Mouse (Mus musculus): ENCODE measurements around the gene Arhgef2. TPM values are rescaled to one million over a fixed set of nuclear protein-coding genes. Genes with fewer than 3 reads are reported as not detected.
"Not testable (repeated sequence)": the region's sequence is repeated elsewhere in the genome, so short reads cannot be mapped to it uniquely, and the experiment has no call there.

Arhgef2 gene
- total RNA-seq (2014; rRNA removed), result 93.4 and 100 TPM in 2 replicates
- polyA plus RNA-seq (2015; fragmentation: Nextera tagmentation; extraction: Ambion mirVana), result 56.0 and 57.1 TPM in 2 replicates

DNA sequence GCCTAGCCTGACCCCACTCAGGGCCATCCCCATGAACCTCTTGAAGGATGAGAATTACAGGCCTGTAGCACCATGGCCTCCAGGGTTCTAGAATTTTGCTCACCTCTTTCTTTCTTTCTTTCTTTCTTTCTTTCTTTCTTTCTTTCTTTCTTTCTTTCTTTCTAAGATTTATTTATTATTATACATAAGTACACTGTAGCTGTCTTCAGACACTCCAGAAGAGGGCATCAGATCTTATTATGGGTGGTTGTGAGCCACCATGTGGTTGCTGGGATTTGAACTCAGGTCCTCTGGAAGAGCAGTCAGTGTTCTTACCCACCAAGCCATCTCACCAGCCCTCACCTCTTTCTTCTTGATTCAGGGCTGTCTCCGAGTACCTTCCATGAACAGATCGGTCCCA is at the start of gene Arhgef2:
TSS of gene Arhgef2 (plus strand) at position 301 of the 400 bp plus-strand sequence.
- H3K27ac ChIP-seq; H3K4me3 ChIP-seq (ENCODE audit: low read length); H3K36me3 ChIP-seq (ENCODE audit: insufficient read depth, low read length); H3K9me3 ChIP-seq (ENCODE audit: low read length); H3K4me1 ChIP-seq (ENCODE audit: insufficient read depth, low read length); DNase-seq (ENCODE audit: low spot score); H3K27me3 ChIP-seq (ENCODE audit: insufficient read depth, low read length); ATAC-seq; H3K9ac ChIP-seq (replicated peaks; ENCODE audit: low read length): not testable (repeated sequence)
- WGBS, result 90% methylated on average over 2 of the region's 2 CpGs
- peak within 1 kb of the TSS; percentile 63 for H3K4me2 ChIP-seq (ENCODE audit: low read depth, low read length)

GRCm38 (mm10) chr3:88556616-88557015 is 49.1 kb upstream of the Arhgef2 start:
- peaks cover 49% of the 10 kb centered on the region for H3K36me3 ChIP-seq (ENCODE audit: insufficient read depth, low read length)
- no peak overlapping the region for H3K4me2 ChIP-seq (ENCODE audit: low read depth, low read length)
- H3K27ac ChIP-seq, result no peak overlapping the region
- H3K9me3 ChIP-seq (ENCODE audit: low read length), result no peaks in the 10 kb centered on the region
- DNase-seq (ENCODE audit: low spot score), result no peak
- H3K27me3 ChIP-seq (ENCODE audit: insufficient read depth, low read length), result no peaks in the 10 kb centered on the region
- TF ChIP-seq CTCF (IDR thresholded peaks at IDR 0.05; ENCODE audit: low read depth), result no peak
- 97% methylated on average over 8 of the region's 8 CpGs for WGBS
- ATAC-seq, result no peak
- no peak overlapping the region for H3K4me3 ChIP-seq (ENCODE audit: low read length)
- 0 out of 2 replicates have a peak, but pooled peaks cover 5% of the 10 kb centered on the region for H3K4me1 ChIP-seq (ENCODE audit: insufficient read depth, low read length)
- no peak overlapping the region for H3K9ac ChIP-seq (replicated peaks; ENCODE audit: low read length)

GRCm38 (mm10) chr3:88559596-88559995 is 46.2 kb upstream of the Arhgef2 start:
- H3K9me3 ChIP-seq (ENCODE audit: low read length), result no peaks in the 10 kb centered on the region
- no peak overlapping the region for H3K27ac ChIP-seq
- WGBS, result 92% methylated on average over 9 of the region's 9 CpGs
- ATAC-seq (no peak), DNase-seq (ENCODE audit: low spot score) (no peak)
- no peak for TF ChIP-seq CTCF (IDR thresholded peaks at IDR 0.05; ENCODE audit: low read depth)
- H3K9ac ChIP-seq (replicated peaks; ENCODE audit: low read length), result no peak overlapping the region
- 0 out of 2 replicates have a peak, but pooled peaks cover 5% of the 10 kb centered on the region for H3K4me1 ChIP-seq (ENCODE audit: insufficient read depth, low read length)
- no peak overlapping the region for H3K4me3 ChIP-seq (ENCODE audit: low read length)
- no peak overlapping the region for H3K4me2 ChIP-seq (ENCODE audit: low read depth, low read length)
- H3K36me3 ChIP-seq (ENCODE audit: insufficient read depth, low read length), result peaks cover 66% of the 10 kb centered on the region
- no peaks in the 10 kb centered on the region for H3K27me3 ChIP-seq (ENCODE audit: insufficient read depth, low read length)

DNA sequence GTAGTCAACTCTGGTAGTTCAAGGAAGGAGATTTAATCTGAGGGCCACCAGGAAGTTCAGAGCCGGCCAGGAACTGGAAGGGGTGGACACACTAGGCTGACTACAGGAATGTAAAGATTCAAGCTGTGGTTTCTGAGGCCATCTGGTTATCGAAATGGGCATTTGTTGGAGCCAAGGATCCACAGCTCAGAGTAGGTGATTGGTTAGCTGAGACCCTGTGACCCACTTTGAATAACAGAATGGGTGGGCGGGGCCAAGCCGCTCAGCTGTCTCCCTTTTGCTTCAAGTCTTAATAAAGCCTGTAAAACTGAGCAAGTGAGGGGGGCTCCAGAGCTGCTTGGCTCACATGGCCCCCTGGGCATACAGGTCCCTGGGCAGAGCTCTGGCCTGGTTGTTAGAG is 43.8 kb upstream of the Arhgef2 start:
- TF ChIP-seq CTCF (IDR thresholded peaks at IDR 0.05; ENCODE audit: low read depth), result no peak
- no peak overlapping the region for H3K27ac ChIP-seq
- no peaks in the 10 kb centered on the region for H3K9me3 ChIP-seq (ENCODE audit: low read length)
- ATAC-seq (peak; percentile 50; the same call in 1 of the 2 replicates), DNase-seq (ENCODE audit: low spot score) (peak; percentile 34)
- WGBS, result 63% methylated on average over 4 of the region's 4 CpGs
- H3K4me2 ChIP-seq (ENCODE audit: low read depth, low read length), result no peak overlapping the region
- no peak overlapping the region for H3K9ac ChIP-seq (replicated peaks; ENCODE audit: low read length)
- no peaks in the 10 kb centered on the region for H3K27me3 ChIP-seq (ENCODE audit: insufficient read depth, low read length)
- peaks cover 76% of the 10 kb centered on the region for H3K36me3 ChIP-seq (ENCODE audit: insufficient read depth, low read length)
- H3K4me3 ChIP-seq (ENCODE audit: low read length), result no peak overlapping the region
- H3K4me1 ChIP-seq (ENCODE audit: insufficient read depth, low read length), result no peaks in the 10 kb centered on the region

DNA sequence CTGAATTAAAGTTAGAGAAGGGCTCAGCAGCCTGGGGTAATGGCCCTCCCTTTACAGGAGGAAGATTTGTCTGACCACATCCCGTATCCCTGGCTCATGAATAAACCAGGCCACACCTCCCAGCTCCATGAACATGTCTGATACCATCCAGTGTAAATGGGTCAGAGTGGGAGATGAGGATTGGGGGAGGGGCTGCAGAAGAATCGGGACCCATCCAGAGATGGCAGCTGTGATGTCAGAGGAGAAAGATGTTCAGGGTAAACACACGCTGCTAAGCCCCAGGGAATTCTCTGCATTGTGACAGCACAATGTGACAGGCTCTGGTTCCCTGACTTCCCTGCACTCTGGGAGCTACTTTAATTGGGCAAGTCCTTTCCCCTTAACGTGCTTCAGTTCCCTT is 42.3 kb upstream of the Arhgef2 start:
- H3K27me3 ChIP-seq (ENCODE audit: insufficient read depth, low read length), result no peaks in the 10 kb centered on the region
- no peak overlapping the region for H3K27ac ChIP-seq
- H3K9ac ChIP-seq (replicated peaks; ENCODE audit: low read length), result no peak overlapping the region
- 46% methylated on average over 4 of the region's 4 CpGs for WGBS
- no peak overlapping the region for H3K4me3 ChIP-seq (ENCODE audit: low read length)
- peak; percentile 21 for DNase-seq (ENCODE audit: low spot score)
- H3K9me3 ChIP-seq (ENCODE audit: low read length), result no peaks in the 10 kb centered on the region
- ATAC-seq, result peak; percentile 60
- no peaks in the 10 kb centered on the region for H3K4me1 ChIP-seq (ENCODE audit: insufficient read depth, low read length)
- no peak overlapping the region for H3K4me2 ChIP-seq (ENCODE audit: low read depth, low read length)
- H3K36me3 ChIP-seq (ENCODE audit: insufficient read depth, low read length), result peaks cover 75% of the 10 kb centered on the region
- TF ChIP-seq CTCF (IDR thresholded peaks at IDR 0.05; ENCODE audit: low read depth), result no peak

DNA sequence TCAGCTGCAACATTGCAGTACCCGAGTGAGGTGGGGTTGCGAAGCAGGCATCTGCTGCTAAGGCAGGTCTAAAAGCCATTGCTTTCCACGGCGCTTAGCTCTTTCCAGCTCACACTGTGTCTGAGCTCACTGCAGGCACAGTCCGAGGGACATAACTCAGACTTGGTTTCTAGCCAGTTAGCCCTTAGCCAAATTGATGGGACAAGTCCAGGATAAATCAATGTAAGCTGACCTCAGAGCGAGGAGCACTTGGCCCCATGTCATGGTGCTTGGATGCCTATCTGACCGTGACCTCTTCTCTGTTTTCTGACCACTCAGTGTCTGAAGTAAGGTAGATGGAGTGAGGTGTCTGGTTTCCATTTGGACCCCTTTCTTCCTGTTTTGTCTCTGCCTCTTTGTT is 41.8 kb upstream of the Arhgef2 start:
- DNase-seq (ENCODE audit: low spot score) (no peak), ATAC-seq (no peak)
- 85% methylated on average over 7 of the region's 7 CpGs for WGBS
- Histone ChIP-seq H3K27ac (no peak overlapping the region), H3K27me3 (ENCODE audit: insufficient read depth, low read length) (no peaks in the 10 kb centered on the region), H3K9me3 (ENCODE audit: low read length) (no peaks in the 10 kb centered on the region), H3K4me2 (ENCODE audit: low read depth, low read length) (no peak overlapping the region), H3K4me1 (ENCODE audit: insufficient read depth, low read length) (no peaks in the 10 kb centered on the region), H3K36me3 (ENCODE audit: insufficient read depth, low read length) (peaks cover 78% of the 10 kb centered on the region), H3K4me3 (ENCODE audit: low read length) (no peak overlapping the region), H3K9ac (replicated peaks; ENCODE audit: low read length) (no peak overlapping the region)
- no peak for TF ChIP-seq CTCF (IDR thresholded peaks at IDR 0.05; ENCODE audit: low read depth)

DNA sequence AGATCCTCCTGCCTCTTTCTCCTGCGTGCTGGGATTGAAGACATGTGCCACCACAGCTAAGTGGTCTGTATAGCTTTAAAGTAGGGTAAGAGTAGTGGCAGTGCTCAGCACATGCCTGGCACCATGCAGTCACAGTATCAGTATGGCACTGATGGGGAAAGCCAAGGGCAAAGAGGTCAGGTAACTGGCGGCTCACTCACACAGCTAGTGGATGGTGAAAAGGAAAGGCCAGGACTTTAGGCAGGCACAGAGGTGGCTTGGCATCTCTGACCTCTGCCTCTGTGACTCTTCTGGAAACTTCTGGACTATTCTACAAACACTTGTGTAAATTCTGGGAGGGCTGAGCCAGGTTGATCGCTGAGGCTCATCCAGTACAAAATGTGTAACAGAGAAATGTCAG is 39.6 kb upstream of the Arhgef2 start:
- no peak overlapping the region for H3K9ac ChIP-seq (replicated peaks; ENCODE audit: low read length)
- H3K27me3 ChIP-seq (ENCODE audit: insufficient read depth, low read length), result no peaks in the 10 kb centered on the region
- no peak overlapping the region for H3K27ac ChIP-seq
- no peak overlapping the region for H3K4me3 ChIP-seq (ENCODE audit: low read length)
- ATAC-seq (no peak), DNase-seq (ENCODE audit: low spot score) (no peak)
- H3K4me2 ChIP-seq (ENCODE audit: low read depth, low read length), result no peak overlapping the region
- H3K4me1 ChIP-seq (ENCODE audit: insufficient read depth, low read length), result no peaks in the 10 kb centered on the region
- WGBS, result 88% methylated on average over 3 of the region's 3 CpGs
- peaks cover 70% of the 10 kb centered on the region for H3K36me3 ChIP-seq (ENCODE audit: insufficient read depth, low read length)
- no peak for TF ChIP-seq CTCF (IDR thresholded peaks at IDR 0.05; ENCODE audit: low read depth)
- H3K9me3 ChIP-seq (ENCODE audit: low read length), result no peaks in the 10 kb centered on the region
